Mouse (Mus musculus) liver, postnatal 0 days (tissue): ENCODE measurements around the gene Ms4a4b.

Experiments
- CTCF ChIP-seq: sonication (generic); IDR thresholded peaks from 2 replicates; pipeline ENCODE4 v1.5.1; 2016; ENCODE audit warnings: antibody characterized with exemption, low read depth
- EP300 ChIP-seq: IDR thresholded peaks from 2 replicates; pipeline ENCODE4 v1.6.1; 2016; ENCODE audit warnings: antibody characterized with exemption, low read depth, mild to moderate bottlenecking

DNA sequence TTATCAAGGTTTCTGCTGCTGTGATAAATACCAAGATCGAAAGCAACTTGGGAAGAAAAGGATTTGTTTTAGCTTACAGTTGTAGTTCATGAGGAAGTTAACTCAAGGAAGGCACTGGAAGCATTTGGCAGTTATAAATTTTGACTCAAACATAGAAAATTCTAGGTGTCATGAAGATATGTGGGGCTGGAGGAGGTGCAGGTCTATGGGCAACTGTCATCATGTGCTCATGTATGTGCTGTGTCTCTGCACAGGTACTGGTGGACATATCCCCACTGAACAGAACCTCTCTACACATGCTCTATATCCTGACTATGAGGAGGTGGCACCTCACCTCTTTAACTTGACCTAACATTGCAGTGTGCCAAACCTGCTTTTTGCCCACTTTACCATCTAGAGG is 43.2 kb downstream of the Ms4a4b start:
- TF ChIP-seq CTCF, result no peak
- no peak for TF ChIP-seq EP300
